Mouse (Mus musculus) heart, embryonic 11.5 days (tissue): ENCODE measurements around the gene Zfp46. TPM values are rescaled to one million over a fixed set of nuclear protein-coding genes. Genes with fewer than 3 reads are reported as not detected.

ENCODE experiments used
- ATAC-seq: fragments of 200-750 bp; cut with Nextera tagmentation; replicated peaks from 2 replicates; pipeline ENCODE4 v1.8.0; 2017; ENCODE audit warnings: moderate library complexity; ENCODE audit not compliant: insufficient number of reproducible peaks, low FRiP score, low TSS enrichment
- H3K27ac ChIP-seq: fragments of 300-500 bp; sonication (generic); 2 replicates; pipeline ENCODE4 v1.5.1; 2014; ENCODE audit warnings: mild to moderate bottlenecking, low read depth, low read length
- H3K27me3 ChIP-seq: fragments of 300-500 bp; sonication (generic); 2 replicates; pipeline ENCODE4 v1.6.1; 2014; ENCODE audit warnings: mild to moderate bottlenecking, low read length, mixed read lengths; ENCODE audit not compliant: control insufficient read depth, insufficient read depth
- H3K36me3 ChIP-seq: fragments of 300-500 bp; sonication (generic); 2 replicates; pipeline ENCODE4 v1.6.1; 2014; ENCODE audit warnings: mild to moderate bottlenecking, low read length, moderate library complexity, mixed read lengths; ENCODE audit not compliant: control insufficient read depth, insufficient read depth
- H3K4me1 ChIP-seq: fragments of 300-500 bp; sonication (generic); 2 replicates; pipeline ENCODE4 v1.6.1; 2014; ENCODE audit warnings: low read length; ENCODE audit not compliant: control insufficient read depth, insufficient read depth
- H3K4me2 ChIP-seq: fragments of 300-500 bp; sonication (generic); 2 replicates; pipeline ENCODE4 v1.6.1; 2014; ENCODE audit warnings: mild to moderate bottlenecking, moderate library complexity
- H3K4me3 ChIP-seq: fragments of 300-500 bp; sonication (generic); 2 replicates; pipeline ENCODE4 v1.5.1; 2014; ENCODE audit warnings: low read depth, low read length
- H3K9ac ChIP-seq: fragments of 300-500 bp; sonication (generic); 2 replicates; pipeline ENCODE4 v1.6.1; 2014; ENCODE audit warnings: mild to moderate bottlenecking, low read depth, low read length, moderate library complexity
- H3K9me3 ChIP-seq: fragments of 300-500 bp; sonication (generic); replicated peaks from 2 replicates; pipeline ENCODE4 v1.6.1; 2016; ENCODE audit warnings: low read length; ENCODE audit not compliant: control insufficient read depth
- WGBS: fragments of 180-500 bp; shearing (Covaris S2); extraction: QIAGEN DNeasy Blood & Tissue Kit; methylation state at CpG from one replicate; pipeline ENCODE4 v1.1.7; 2014; ENCODE audit not compliant: insufficient replicate concordance; 5-methylcytosine and 5-hydroxymethylcytosine counted together
- polyA plus RNA-seq: library from polyadenylated mRNA; unstranded; fragments of >200 nt; fragmentation: Nextera tagmentation; extraction: Ambion mirVana; gene quantifications from 2 replicates; pipeline ENCODE4 v1.2.1, GENCODE M21; 2014

Gene Zfp46
- polyA plus RNA-seq, 1 experiment from 2014 or later, result 18.4 TPM

DNA sequence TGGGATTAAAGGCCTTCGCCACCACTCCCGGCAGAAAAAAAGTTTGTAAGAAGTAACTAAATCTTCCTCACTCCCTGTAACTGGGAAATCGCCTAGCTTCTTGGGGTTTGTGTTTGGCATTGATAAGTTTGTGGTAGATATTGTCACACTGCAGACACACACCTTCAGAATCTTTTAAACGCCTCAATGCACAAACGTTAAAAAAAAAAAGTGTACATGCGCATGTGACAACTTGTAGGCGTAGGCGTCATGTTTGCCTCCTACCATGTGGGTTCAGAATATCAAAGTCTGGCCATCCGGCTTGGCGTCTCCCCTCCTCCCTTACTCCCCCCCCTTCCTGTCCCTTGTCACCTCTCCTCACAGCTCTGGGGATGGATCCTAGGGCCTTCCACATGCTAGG lies 27.8 kb upstream of the Zfp46 start:
- no peak overlapping the region for H3K4me3 ChIP-seq
- ATAC-seq, result no peak
- H3K9me3 ChIP-seq, result no peaks in the 10 kb centered on the region
- H3K4me1 ChIP-seq, result peaks cover 5% of the 10 kb centered on the region; the same call in 1 of the 2 replicates
- no peak overlapping the region for H3K27ac ChIP-seq
- WGBS, result 58% methylated on average over 10 of the region's 10 CpGs
- H3K9ac ChIP-seq, result no peak overlapping the region
- no peaks in the 10 kb centered on the region for H3K36me3 ChIP-seq
- no peak overlapping the region for H3K4me2 ChIP-seq
- no peaks in the 10 kb centered on the region for H3K27me3 ChIP-seq

DNA sequence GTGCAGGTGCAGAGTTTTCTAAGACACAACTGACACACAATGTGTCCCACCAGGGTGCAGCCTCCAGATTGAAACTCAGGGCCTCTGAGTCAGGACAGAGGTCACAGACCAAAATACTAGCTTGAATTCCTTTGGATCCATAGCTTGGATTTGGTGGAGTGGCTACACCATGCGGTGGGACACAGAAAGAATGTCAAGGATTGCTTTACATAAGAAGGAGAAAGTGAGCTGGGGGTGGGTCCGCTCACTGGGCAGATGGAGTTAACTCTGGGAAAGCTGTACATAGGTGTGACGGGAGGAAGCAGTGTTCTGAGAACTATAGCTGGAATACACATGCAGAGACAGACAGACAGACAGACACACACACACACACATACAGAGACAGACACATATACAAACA lies 24.6 kb upstream of the Zfp46 start:
- 62% methylated on average over 3 of the region's 3 CpGs for WGBS
- Histone ChIP-seq H3K4me1 (peaks cover 5% of the 10 kb centered on the region; the same call in 1 of the 2 replicates), H3K27ac (no peak overlapping the region), H3K4me2 (no peak overlapping the region), H3K9ac (no peak overlapping the region), H3K4me3 (no peak overlapping the region), H3K9me3 (no peaks in the 10 kb centered on the region), H3K36me3 (no peaks in the 10 kb centered on the region), H3K27me3 (no peaks in the 10 kb centered on the region)
- no peak for ATAC-seq

DNA sequence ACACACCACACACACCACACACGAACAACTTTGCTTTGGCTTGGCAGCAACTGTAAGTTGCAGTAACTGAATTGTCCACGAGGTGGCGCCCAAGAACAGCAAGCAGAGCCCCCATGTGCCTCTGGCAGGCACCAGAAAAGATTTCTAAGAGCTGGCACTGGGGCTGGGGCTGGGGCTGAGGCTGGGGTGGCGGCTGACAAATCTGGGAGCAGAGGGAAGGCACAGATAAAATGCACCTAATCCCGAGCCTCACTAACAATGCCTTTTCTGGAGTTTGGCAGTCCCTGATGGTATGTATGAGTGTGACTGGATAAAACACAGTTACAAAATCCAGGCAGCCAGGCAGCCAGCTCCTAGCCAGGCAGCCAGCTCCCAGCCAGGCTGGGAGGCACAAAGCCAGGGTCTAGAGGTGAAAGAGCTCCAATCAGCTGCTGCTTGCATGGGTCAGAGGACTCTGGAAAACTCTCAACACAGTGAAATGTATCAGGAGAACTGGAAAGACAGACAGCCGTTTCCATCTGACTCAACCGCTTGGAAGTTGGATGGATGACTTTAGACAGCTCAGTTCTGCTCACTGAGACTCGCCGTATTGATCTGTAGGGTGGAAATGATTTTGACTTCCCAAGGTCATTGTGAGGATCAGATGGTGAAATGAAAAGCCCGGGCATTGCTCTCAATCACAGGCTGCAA lies 23.8 kb upstream of the Zfp46 start:
- H3K36me3 ChIP-seq, result no peaks in the 10 kb centered on the region
- H3K27me3 ChIP-seq, result no peaks in the 10 kb centered on the region
- H3K4me1 ChIP-seq, result peaks cover 5% of the 10 kb centered on the region; the same call in 1 of the 2 replicates
- H3K4me3 ChIP-seq, result no peak overlapping the region
- ATAC-seq, result no peak
- H3K9ac ChIP-seq, result 0 out of 2 replicates have a peak overlapping the region, but pooled peaks have one; percentile 24
- H3K27ac ChIP-seq, result peak overlapping the region; percentile 72
- 41% methylated on average over 10 of the region's 10 CpGs for WGBS
- H3K4me2 ChIP-seq, result no peak overlapping the region
- H3K9me3 ChIP-seq, result no peaks in the 10 kb centered on the region

DNA sequence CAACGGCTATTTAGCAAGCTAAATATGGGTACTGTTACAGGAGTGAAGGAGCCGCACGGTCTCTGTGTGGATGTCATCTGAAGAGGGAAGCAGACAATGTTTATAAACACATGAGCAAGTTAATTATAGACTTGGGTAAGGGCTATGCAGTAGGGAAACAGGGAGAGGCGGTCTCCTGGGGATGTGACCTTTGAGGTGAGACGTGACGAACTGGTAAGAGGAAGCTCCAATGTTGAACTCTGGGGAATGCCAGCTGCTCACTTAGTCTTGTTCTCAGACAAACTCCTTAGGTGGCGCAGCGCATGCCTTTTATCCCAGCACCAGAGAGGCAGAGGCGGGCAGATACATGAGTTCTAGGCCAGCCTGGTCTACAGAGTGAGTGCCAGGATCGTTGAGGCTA lies 22.6 kb upstream of the Zfp46 start:
- Histone ChIP-seq H3K4me3 (no peak overlapping the region), H3K36me3 (no peaks in the 10 kb centered on the region), H3K9me3 (no peaks in the 10 kb centered on the region), H3K27me3 (no peaks in the 10 kb centered on the region), H3K4me2 (no peak overlapping the region), H3K4me1 (peaks cover 5% of the 10 kb centered on the region; the same call in 1 of the 2 replicates), H3K9ac (no peak overlapping the region), H3K27ac (no peak overlapping the region)
- WGBS, result 60% methylated on average over 10 of the region's 10 CpGs
- no peak for ATAC-seq

DNA sequence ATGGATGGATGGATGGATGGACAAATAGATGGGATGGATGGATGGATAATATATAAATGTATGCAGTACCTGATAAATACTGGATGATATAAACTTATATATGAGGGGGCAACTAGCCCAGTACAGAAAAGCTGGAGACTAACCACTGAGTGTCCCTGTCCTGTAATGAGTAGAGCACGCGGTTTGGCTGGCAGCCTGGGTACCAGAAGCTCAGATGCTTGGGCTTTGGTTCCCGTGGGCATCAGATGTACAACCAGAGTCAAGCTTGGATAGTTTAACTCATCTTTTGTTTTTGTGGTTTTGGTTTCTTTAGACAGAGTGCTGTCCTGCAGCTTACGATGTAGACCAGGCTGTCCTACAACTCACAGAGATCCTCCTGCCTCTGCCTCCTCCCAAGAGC lies 20.9 kb upstream of the Zfp46 start:
- H3K4me2 ChIP-seq, result no peak overlapping the region
- no peak overlapping the region for H3K4me3 ChIP-seq
- no peak overlapping the region for H3K27ac ChIP-seq
- no peak for ATAC-seq
- no peak overlapping the region for H3K9ac ChIP-seq
- peaks cover 5% of the 10 kb centered on the region; the same call in 1 of the 2 replicates for H3K4me1 ChIP-seq
- H3K27me3 ChIP-seq, result no peaks in the 10 kb centered on the region
- WGBS, result 91% methylated on average over 4 of the region's 4 CpGs
- no peaks in the 10 kb centered on the region for H3K9me3 ChIP-seq
- H3K36me3 ChIP-seq, result no peaks in the 10 kb centered on the region

DNA sequence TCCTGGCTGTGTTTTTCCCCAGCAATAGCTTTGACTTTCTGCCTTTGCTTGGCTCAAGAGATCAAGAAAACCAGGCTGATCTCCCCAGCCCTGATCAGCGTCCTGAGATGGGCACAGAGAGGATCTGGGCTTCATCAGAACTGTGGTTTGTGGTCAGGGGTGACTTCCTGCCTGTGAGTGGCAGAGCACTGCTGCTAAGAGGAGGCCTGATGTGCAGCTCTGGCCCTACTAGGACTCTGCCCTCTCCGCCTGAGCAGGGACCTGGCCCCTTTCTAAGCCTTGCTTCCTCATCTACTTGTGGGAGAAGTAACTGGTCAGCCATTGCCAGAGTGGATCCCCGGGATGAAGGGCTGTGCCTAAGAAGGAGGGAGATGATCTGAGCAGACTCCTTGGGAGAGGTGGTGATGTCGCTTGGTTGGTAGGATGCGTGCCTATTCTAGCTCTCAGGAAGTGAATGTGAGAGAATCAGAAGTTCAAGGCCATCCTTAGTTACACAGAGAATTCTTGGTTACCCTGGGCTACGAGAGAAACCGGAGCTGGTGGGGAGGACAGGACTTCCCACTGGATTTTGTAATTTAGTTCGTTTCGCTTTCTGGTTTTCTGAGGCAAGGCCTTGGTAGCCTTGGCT lies 17.7 kb upstream of the Zfp46 start:
- Histone ChIP-seq H3K27ac (no peak overlapping the region), H3K4me2 (no peak overlapping the region), H3K9me3 (no peaks in the 10 kb centered on the region), H3K27me3 (no peaks in the 10 kb centered on the region), H3K4me3 (no peak overlapping the region), H3K9ac (no peak overlapping the region), H3K4me1 (no peaks in the 10 kb centered on the region), H3K36me3 (no peaks in the 10 kb centered on the region)
- WGBS, result 76% methylated on average over 9 of the region's 9 CpGs
- ATAC-seq, result no peak

DNA sequence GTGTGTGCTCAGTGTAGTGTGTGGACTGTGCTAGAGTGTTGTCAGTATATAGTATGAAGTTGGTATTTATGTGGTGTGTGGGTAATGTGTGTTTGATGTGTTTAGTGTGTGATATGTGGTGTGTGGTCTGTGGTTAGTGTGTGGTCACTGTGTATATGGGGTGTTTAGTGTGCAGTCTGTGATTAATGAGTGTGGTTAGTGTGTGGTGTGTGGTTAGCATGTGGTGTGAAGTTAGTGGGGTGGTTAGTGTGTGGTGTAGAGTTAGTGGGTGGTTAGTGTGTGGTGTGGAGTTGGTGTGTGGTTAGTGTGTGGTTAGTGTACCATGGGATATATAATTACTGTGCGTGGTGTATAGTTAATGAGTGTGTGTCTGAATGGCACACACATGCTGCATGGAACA lies 15.6 kb upstream of the Zfp46 start:
- Histone ChIP-seq H3K27ac (no peak overlapping the region), H3K9me3 (peaks cover 11% of the 10 kb centered on the region; the same call in 1 of the 2 replicates), H3K36me3 (peaks cover 10% of the 10 kb centered on the region; the same call in 1 of the 2 replicates), H3K9ac (no peak overlapping the region), H3K27me3 (no peaks in the 10 kb centered on the region), H3K4me3 (no peak overlapping the region), H3K4me1 (no peaks in the 10 kb centered on the region), H3K4me2 (no peak overlapping the region)
- ATAC-seq, result no peak
- WGBS, result 86% methylated on average over 1 of the region's 1 CpGs

DNA sequence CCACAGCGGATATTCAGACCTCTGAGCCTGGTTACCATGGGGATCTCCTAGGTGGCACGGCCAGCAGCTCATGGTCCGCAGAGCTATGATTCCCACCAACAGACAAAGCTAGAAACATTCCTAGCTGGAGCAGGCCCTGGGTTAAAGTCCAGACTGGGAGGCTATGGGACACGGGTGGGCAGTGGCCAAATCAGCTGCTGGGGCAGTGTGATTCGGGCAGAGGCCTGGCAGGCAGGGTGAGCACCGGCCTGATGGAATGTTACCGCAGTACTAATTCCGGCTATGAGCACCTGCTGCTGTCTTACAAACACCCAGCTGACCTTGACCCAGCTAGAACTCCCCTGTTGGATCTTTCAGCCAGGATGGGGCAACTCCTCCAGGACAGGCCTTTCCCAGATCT lies 13.8 kb upstream of the Zfp46 start:
- no peak for ATAC-seq
- WGBS, result 78% methylated on average over 8 of the region's 8 CpGs
- no peak overlapping the region for H3K27ac ChIP-seq
- H3K9ac ChIP-seq, result no peak overlapping the region
- no peaks in the 10 kb centered on the region for H3K27me3 ChIP-seq
- peaks cover 10% of the 10 kb centered on the region; the same call in 1 of the 2 replicates for H3K36me3 ChIP-seq
- H3K4me2 ChIP-seq, result no peak overlapping the region
- no peaks in the 10 kb centered on the region for H3K4me1 ChIP-seq
- peaks cover 11% of the 10 kb centered on the region; the same call in 1 of the 2 replicates for H3K9me3 ChIP-seq
- no peak overlapping the region for H3K4me3 ChIP-seq
